Mouse (Mus musculus): ENCODE measurements around the gene Foxn3. TPM values are rescaled to one million over a fixed set of nuclear protein-coding genes. Genes with fewer than 3 reads are reported as not detected.

The Foxn3 gene
- total and polyA plus RNA-seq, 2 experiments from 2014 or later = 50.4 to 69.0 TPM

DNA sequence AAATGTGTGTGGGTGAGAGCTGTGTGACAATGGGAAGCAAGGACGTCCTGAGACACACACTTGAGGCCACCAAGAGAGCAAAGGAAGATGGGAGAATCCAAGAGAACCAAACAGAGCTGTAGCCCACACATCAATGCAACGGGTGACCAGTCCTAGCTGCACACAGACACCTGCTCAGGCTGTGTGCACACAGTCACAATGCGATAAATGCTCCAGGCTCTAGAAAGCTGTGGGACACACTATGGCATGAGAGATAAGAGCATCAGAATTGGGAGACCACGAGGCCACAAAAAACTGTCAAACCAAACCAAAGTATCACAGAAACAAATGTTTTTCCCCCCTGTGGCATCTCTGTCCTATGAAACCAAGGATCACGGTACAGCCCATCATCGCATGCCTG is 319.1 kb downstream of the Foxn3 start:
- no peak for DNase-seq (ENCODE audit: low spot score)
- no peak for TF ChIP-seq CTCF (IDR thresholded peaks at IDR 0.05; ENCODE audit: low read depth)
- Histone ChIP-seq H3K9ac (replicated peaks; ENCODE audit: low read length) (no peak overlapping the region), H3K4me2 (ENCODE audit: low read depth, low read length) (no peak overlapping the region), H3K9me3 (ENCODE audit: low read length) (no peaks in the 10 kb centered on the region), H3K36me3 (ENCODE audit: insufficient read depth, low read length) (no peaks in the 10 kb centered on the region), H3K4me3 (ENCODE audit: low read length) (no peak overlapping the region), H3K4me1 (ENCODE audit: insufficient read depth, low read length) (peaks cover 18% of the 10 kb centered on the region), H3K27ac (no peak overlapping the region), H3K27me3 (ENCODE audit: insufficient read depth, low read length) (no peaks in the 10 kb centered on the region)
- WGBS = 89% methylated on average over 6 of the region's 6 CpGs
- no peak for ATAC-seq

DNA sequence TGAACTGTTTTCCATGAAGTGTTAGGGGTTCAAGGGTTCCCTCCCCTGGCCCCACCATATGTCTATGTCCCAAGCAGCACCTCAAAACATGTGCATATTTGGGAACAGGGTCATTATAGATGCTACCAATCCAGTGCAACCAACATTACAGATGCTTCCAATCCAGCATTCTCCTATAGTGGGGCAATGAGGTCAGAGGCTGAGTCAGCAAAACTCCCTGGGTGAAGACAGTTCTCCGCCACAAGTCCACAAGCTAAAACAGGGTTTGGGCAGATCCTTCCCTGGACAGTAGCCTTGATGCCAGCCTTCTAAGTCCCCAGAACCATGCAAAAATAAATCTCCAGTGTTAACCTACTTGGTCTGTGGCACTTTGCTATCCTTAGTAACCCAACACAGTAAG is 320.1 kb downstream of the Foxn3 start:
- H3K9me3 ChIP-seq (ENCODE audit: low read length) = no peaks in the 10 kb centered on the region
- peaks cover 18% of the 10 kb centered on the region for H3K4me1 ChIP-seq (ENCODE audit: insufficient read depth, low read length)
- no peak overlapping the region for H3K4me2 ChIP-seq (ENCODE audit: low read depth, low read length)
- no peaks in the 10 kb centered on the region for H3K36me3 ChIP-seq (ENCODE audit: insufficient read depth, low read length)
- no peak for ATAC-seq
- H3K9ac ChIP-seq (replicated peaks; ENCODE audit: low read length) = no peak overlapping the region
- H3K4me3 ChIP-seq (ENCODE audit: low read length) = no peak overlapping the region
- TF ChIP-seq CTCF (IDR thresholded peaks at IDR 0.05; ENCODE audit: low read depth) = no peak
- H3K27me3 ChIP-seq (ENCODE audit: insufficient read depth, low read length) = no peaks in the 10 kb centered on the region
- no peak overlapping the region for H3K27ac ChIP-seq
- 96% methylated on average over 1 of the region's 1 CpGs for WGBS
- no peak for DNase-seq (ENCODE audit: low spot score)

DNA sequence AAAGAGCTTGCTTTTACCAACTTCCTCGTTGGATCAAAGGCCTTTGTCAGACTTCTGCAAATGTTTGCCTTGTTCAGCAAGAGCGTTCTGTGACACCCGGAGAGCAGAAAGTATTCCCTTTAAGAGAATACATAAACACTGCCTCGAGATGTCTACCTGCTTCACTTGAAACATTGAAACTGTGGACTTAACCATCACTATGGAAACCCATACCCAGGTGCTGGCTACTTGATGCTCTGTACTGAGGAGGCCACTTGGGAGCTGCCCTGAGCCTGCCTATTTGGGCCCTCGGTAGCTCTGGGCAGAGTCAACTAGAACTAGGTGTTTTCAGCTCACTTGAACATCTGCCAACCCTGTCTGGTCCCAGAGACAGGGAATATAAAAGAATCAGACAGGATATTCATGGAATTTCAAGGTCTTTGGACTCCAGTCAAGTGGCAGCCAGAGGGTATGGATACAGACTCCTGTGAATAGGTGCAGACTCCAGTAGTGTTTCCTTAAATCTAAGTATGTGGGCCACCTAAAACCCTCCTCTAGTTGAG is 323.1 kb downstream of the Foxn3 start:
- H3K9ac ChIP-seq (replicated peaks; ENCODE audit: low read length) = no peak overlapping the region
- H3K4me3 ChIP-seq (ENCODE audit: low read length) = no peak overlapping the region
- peaks cover 17% of the 10 kb centered on the region; the same call in 1 of the 2 replicates for H3K4me1 ChIP-seq (ENCODE audit: insufficient read depth, low read length)
- no peak for ATAC-seq
- H3K27ac ChIP-seq = no peak overlapping the region
- H3K4me2 ChIP-seq (ENCODE audit: low read depth, low read length) = no peak overlapping the region
- TF ChIP-seq CTCF (IDR thresholded peaks at IDR 0.05; ENCODE audit: low read depth) = no peak
- H3K36me3 ChIP-seq (ENCODE audit: insufficient read depth, low read length) = no peaks in the 10 kb centered on the region
- no peaks in the 10 kb centered on the region for H3K27me3 ChIP-seq (ENCODE audit: insufficient read depth, low read length)
- WGBS = 43% methylated on average over 5 of the region's 5 CpGs
- no peak for DNase-seq (ENCODE audit: low spot score)
- H3K9me3 ChIP-seq (ENCODE audit: low read length) = no peaks in the 10 kb centered on the region

DNA sequence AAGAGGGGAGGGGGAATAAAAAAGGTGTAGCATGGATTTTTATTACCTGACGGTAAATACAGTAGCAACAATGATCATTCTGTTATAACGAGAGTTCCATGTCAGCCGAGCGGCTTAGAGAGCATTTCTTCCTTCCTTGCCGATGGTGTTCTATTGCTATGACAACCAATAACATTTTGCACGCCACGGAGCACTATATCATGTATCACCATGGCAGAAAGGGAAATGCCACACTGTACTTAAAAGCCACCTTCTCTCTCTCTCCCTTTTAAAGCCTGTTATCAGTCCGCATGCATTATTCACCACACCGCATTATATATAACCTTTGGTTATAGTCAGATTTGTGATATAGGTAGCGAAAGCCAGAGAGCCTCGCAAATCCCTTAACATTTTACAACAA is 323.6 kb downstream of the Foxn3 start:
- H3K4me3 ChIP-seq (ENCODE audit: low read length) = no peak overlapping the region
- 49% methylated on average over 11 of the region's 11 CpGs for WGBS
- H3K9ac ChIP-seq (replicated peaks; ENCODE audit: low read length) = no peak overlapping the region
- peak overlapping the region; percentile 32; the same call in 1 of the 2 replicates for H3K27ac ChIP-seq
- no peaks in the 10 kb centered on the region for H3K9me3 ChIP-seq (ENCODE audit: low read length)
- H3K36me3 ChIP-seq (ENCODE audit: insufficient read depth, low read length) = no peaks in the 10 kb centered on the region
- H3K27me3 ChIP-seq (ENCODE audit: insufficient read depth, low read length) = no peaks in the 10 kb centered on the region
- TF ChIP-seq CTCF (IDR thresholded peaks at IDR 0.05; ENCODE audit: low read depth) = no peak
- no peak overlapping the region for H3K4me2 ChIP-seq (ENCODE audit: low read depth, low read length)
- H3K4me1 ChIP-seq (ENCODE audit: insufficient read depth, low read length) = peaks cover 22% of the 10 kb centered on the region
- DNase-seq (ENCODE audit: low spot score) (peak; percentile 49), ATAC-seq (peak; percentile 62; the same call in 1 of the 2 replicates)

DNA sequence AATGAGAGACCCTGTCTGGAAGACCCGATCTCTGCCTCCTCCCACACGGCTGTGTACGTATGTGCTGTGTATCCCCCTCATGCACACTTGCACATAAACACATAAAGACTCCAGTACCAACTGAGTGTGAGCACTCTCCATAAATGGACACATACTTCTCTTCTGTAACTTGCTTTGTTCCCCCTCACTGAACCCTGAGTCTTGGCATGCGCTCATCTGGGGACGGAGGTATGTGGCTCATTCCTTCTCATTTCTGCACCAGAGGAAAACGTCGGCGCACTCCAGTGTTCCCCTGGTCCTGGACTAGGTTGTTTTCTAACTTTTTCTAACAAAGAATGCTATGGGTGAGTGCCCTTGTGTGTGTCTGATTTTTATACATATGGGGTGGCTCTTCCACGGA is 325.9 kb downstream of the Foxn3 start:
- H3K4me1 ChIP-seq (ENCODE audit: insufficient read depth, low read length) = peaks cover 35% of the 10 kb centered on the region
- 86% methylated on average over 9 of the region's 9 CpGs for WGBS
- DNase-seq (ENCODE audit: low spot score) = no peak

DNA sequence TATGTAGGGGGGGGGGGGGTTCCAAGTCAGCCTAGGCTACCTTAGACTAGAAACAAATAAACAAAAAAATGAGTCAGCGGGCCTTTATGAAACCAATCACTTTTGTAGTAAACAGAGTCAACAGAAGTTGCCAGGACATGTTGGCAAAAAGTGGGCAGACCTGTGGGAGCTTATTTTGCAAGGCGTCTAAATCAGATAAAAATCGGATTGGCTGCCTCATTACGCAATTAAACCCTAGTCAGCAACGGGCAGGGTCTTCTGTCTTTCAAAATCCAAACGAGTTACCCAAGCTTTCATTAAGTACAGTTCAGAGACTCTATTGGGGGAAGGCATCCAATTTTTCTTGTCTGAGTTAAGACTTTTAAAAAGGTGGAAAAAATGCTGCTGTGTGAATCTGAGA is 329.0 kb downstream of the Foxn3 start:
- no peak for DNase-seq (ENCODE audit: low spot score)
- H3K36me3 ChIP-seq (ENCODE audit: insufficient read depth, low read length) = no peaks in the 10 kb centered on the region
- no peak overlapping the region for H3K4me2 ChIP-seq (ENCODE audit: low read depth, low read length)
- H3K4me1 ChIP-seq (ENCODE audit: insufficient read depth, low read length) = peaks cover 42% of the 10 kb centered on the region
- WGBS = 53% methylated on average over 6 of the region's 6 CpGs
- no peak overlapping the region for H3K4me3 ChIP-seq (ENCODE audit: low read length)
- ATAC-seq = no peak
- no peak overlapping the region for H3K9ac ChIP-seq (replicated peaks; ENCODE audit: low read length)
- no peak for TF ChIP-seq CTCF (IDR thresholded peaks at IDR 0.05; ENCODE audit: low read depth)
- no peaks in the 10 kb centered on the region for H3K27me3 ChIP-seq (ENCODE audit: insufficient read depth, low read length)
- H3K9me3 ChIP-seq (ENCODE audit: low read length) = no peaks in the 10 kb centered on the region
- H3K27ac ChIP-seq = no peak overlapping the region

More for the DNA sequence above, 325.9 kb downstream of the Foxn3 start:
- H3K36me3 ChIP-seq (ENCODE audit: insufficient read depth, low read length) = no peaks in the 10 kb centered on the region
- H3K9me3 ChIP-seq (ENCODE audit: low read length) = no peaks in the 10 kb centered on the region
- ATAC-seq = no peak
- H3K9ac ChIP-seq (replicated peaks; ENCODE audit: low read length) = no peak overlapping the region
- no peak for TF ChIP-seq CTCF (IDR thresholded peaks at IDR 0.05; ENCODE audit: low read depth)
- H3K4me3 ChIP-seq (ENCODE audit: low read length) = no peak overlapping the region
- H3K27me3 ChIP-seq (ENCODE audit: insufficient read depth, low read length) = no peaks in the 10 kb centered on the region
- no peak overlapping the region for H3K4me2 ChIP-seq (ENCODE audit: low read depth, low read length)
- H3K27ac ChIP-seq = no peak overlapping the region

DNA sequence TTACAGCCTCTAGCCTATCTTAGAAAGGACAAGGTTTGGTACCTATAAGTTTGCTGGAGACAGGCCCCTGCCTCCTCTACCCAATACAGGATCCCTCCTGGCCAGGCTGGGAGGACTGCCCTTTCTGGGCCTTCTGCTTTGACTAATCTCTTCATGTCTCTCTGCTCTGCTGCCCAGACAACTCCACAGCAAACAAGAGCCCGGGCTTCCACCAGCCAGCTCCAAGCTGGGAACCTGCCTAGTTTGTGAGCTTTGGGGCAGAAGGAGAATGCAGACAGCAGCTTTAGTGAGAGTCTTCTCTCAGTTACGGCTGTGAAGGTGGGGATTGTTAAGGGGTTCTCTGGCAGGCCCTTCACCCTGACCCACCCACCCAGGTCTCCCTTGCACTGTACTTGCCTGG is 330.0 kb downstream of the Foxn3 start:
- no peak for DNase-seq (ENCODE audit: low spot score)
- no peak for TF ChIP-seq CTCF (IDR thresholded peaks at IDR 0.05; ENCODE audit: low read depth)
- no peak overlapping the region for H3K4me2 ChIP-seq (ENCODE audit: low read depth, low read length)
- H3K9me3 ChIP-seq (ENCODE audit: low read length) = no peaks in the 10 kb centered on the region
- H3K4me3 ChIP-seq (ENCODE audit: low read length) = no peak overlapping the region
- no peaks in the 10 kb centered on the region for H3K36me3 ChIP-seq (ENCODE audit: insufficient read depth, low read length)
- H3K4me1 ChIP-seq (ENCODE audit: insufficient read depth, low read length) = peaks cover 42% of the 10 kb centered on the region
- no peak overlapping the region for H3K9ac ChIP-seq (replicated peaks; ENCODE audit: low read length)
- no peak for ATAC-seq
- no peaks in the 10 kb centered on the region for H3K27me3 ChIP-seq (ENCODE audit: insufficient read depth, low read length)
- H3K27ac ChIP-seq = no peak overlapping the region
- 48% methylated on average over 2 of the region's 2 CpGs for WGBS
